Mouse (Mus musculus) gonadal fat pad, adult 2 months (tissue): Measurements from ENCODE around the gene Sh3rf3. TPM values are rescaled to one million over a fixed set of nuclear protein-coding genes. Genes with fewer than 3 reads are reported as not detected.
"Not testable (repeated sequence)": the region's sequence is repeated elsewhere in the genome, so short reads cannot be mapped to it uniquely, and the experiment has no call there.

Experiments
- DNase-seq: peaks from one replicate; pipeline ENCODE4 v3.0.0-alpha.2; 2012; ENCODE audit warnings: low read depth
- polyA plus RNA-seq: library from polyadenylated mRNA; depleted of rRNA; stranded (reverse); fragments of >200 nt; gene quantifications from 2 replicates; pipeline ENCODE4 v1.2.3, GENCODE M21; 2012

Gene Sh3rf3
- polyA plus RNA-seq, 1 experiment, result 1.8 TPM

DNA sequence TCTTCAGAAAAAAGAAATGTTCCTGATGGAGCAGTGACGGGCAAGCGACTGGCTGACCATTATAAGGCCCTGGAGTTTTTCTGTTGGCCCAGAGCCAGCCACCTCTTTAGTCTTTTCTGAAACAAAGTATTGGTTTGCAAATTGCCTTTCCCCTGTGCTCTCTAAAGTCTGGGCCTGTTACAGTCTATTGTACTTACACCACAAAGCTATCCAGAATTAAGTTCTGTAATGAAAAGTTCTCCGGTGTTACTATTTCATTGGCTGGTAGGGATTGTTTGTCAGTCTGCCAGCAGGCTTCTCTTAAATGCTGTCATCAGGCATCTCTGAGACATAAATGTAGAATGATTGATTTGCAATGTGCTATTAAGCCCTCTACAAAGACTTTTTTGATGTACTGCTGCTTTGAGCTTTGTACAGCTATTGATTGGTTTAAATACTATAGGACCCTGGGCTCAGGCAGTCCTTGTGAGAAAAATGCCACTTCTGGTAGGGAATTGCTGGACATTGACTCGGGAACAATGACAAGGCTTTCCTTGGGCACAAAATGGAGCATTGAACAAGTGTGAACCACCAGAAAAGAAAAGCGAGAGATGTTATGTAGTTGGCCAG, 169.5 kb downstream of the Sh3rf3 start:
- DNase-seq, result no peak

GRCm38 (mm10) chr10:58991611-58992010, 178.5 kb downstream of the Sh3rf3 start:
- no peak for DNase-seq

DNA sequence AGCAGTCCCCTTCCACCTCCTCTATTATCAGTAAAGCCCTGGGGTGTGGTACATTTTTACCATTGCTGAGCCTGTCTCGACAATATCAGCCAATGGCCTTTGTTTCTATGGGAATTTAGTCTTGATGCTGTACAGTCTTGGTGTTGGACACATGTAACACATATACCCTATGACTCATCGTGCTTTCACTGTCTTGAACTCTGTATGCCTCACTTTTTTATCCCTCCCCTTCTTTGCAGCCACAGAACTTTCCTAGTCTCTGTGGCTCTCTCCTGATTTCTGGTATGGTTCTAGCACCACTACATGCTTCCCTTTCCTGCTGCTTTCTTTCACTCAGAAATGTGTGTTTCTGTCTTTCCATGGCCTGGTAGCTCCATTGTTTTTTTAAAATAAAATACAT, 181.6 kb downstream of the Sh3rf3 start:
- no peak for DNase-seq

DNA sequence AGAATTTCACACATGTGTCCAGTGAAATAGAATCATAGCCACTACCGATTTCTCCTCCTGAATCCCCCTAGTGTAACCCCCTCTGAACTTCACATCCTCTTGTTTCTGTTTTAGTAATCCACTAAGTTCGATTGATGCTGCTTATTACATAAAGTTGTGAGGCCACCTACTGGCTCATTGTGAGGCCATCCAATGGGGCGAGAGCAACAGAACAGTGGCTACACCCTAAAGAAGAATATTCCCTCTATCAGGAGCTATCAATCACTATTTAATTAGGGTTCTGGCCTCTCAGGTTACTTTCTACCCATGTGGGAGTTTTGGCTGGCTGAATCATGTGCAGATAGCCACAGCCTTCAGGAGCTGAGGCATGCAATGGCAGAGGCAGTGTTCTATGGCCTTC, 182.0 kb downstream of the Sh3rf3 start:
- no peak for DNase-seq

DNA sequence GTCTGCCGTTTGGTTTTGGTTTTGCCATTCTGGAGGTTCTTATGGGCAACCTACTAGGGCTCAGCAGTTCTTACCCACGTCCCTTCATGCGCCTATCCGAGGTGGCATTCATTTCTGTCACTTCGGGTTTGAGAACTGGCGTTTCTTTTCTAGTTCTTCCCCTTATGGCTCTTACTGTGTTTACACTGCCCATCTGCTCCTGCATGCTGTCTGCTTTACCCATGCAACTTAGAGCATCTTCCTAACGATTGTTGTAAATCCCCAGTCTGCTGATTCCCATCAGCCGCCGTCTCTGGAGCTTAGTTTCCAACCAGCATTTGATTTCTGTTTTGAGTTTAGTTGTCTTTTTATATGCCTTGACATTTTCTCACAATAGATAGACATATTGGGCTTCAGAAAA, 189.2 kb downstream of the Sh3rf3 start:
- no peak for DNase-seq

GRCm38 (mm10) chr10:59011415-59011814, 198.3 kb downstream of the Sh3rf3 start:
- DNase-seq, result no peak

- no peak for DNase-seq
These were observed 200.5 kb downstream of the Sh3rf3 start for GRCm38 (mm10) chr10:59013618-59014017.

DNA sequence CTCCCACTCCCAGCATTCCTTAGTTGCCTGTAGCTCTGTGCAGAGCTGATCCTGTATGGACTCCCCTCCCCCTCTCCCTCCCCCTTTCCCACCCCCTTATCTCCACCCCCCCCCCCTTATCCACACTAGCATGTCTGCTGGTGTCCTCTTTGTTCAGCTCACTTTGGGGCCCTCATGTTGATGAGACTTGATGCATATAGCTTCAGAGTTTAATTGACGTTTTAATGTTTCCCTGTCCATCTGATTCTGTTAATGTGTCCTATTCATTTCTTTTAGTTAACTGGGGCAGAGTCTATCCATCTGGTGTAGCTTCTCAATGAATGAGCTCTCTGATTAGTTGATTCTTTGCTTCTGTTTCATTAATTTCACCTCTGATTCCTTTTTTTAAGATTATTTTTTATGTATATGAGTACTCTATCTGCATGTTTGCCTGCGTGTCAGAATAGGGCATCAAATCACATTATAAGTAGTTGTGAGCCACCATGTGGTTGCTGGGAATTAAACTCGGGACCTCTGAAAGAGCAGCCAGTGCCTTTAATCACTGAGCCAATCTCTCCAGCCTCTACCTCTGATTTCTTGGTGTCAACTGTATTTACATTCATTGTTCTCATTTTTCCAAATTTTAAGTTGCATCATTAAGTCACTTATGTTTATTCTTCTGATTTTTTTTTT, 206.3 kb downstream of the Sh3rf3 start:
- DNase-seq, result no peak

- no peak for DNase-seq
These were observed 237.3 kb downstream of the Sh3rf3 start for GRCm38 (mm10) chr10:59050434-59050833.

- DNase-seq, result no peak
These were observed 243.1 kb downstream of the Sh3rf3 start for GRCm38 (mm10) chr10:59056294-59056693.

DNA sequence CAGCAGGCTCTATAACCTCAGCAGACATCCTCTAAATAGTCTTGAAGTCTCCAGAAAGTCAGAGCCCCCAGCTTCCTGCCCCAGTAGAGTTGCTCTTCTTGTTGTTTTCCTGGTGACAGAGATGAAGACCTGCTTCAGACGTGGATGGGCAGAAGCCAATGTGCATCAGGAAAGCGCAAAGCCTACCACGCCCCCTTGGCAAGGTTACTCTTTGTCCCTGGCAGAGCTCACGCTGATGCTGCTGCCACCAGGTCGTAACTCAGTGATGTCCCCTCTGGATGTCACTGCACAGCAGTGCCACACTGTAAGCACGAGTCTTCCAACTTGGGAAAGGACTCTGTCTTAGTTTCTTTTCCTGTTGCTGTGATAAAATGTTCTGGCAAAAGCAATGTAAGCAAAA, 253.6 kb downstream of the Sh3rf3 start:
- DNase-seq, result no peak

GRCm38 (mm10) chr10:59072827-59073226, 259.7 kb downstream of the Sh3rf3 start:
- no peak for DNase-seq

DNA sequence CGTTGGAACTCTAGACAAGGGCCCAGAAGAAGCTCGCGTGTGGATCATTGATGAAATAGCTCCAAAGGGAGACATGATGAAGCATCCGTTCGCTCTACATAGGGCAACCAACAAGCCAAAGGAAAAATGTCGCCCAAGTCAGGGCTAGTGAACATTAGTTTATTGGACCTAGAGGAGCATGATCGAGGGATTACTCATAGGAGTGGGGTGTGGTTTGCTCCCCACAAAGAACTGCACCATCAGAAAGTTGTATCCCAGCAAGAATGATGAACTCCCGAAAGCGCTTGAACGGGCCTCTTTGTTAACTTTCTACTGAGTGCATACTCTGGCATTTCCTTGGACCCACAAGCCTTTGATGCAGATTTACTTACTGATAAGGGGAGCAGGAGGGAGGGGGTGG, 263.5 kb downstream of the Sh3rf3 start:
- no peak for DNase-seq

GRCm38 (mm10) chr10:59077909-59078308, 264.8 kb downstream of the Sh3rf3 start:
- DNase-seq, result no peak

GRCm38 (mm10) chr10:59085604-59086003, 272.4 kb downstream of the Sh3rf3 start:
- no peak for DNase-seq

DNA sequence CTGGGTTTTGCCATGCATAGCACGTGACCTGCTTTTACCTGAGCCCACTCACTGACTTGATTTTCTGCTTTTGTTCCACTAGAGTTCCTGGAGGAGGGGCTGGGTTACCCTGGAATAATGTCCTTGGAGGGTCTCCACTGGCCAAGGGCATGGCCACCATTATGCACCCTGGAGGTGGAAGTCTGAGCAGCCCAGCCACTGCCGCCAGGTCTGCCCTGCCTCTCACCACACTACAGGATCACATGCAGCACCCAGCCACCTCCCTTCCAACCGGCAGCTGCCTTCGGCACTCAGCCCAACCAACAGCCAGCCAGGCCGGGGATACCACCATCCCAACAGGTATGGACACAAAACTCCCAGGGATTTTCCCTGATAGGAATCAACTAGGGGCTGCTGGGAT, 273.4 kb downstream of the Sh3rf3 start:
- DNase-seq, result no peak

DNA sequence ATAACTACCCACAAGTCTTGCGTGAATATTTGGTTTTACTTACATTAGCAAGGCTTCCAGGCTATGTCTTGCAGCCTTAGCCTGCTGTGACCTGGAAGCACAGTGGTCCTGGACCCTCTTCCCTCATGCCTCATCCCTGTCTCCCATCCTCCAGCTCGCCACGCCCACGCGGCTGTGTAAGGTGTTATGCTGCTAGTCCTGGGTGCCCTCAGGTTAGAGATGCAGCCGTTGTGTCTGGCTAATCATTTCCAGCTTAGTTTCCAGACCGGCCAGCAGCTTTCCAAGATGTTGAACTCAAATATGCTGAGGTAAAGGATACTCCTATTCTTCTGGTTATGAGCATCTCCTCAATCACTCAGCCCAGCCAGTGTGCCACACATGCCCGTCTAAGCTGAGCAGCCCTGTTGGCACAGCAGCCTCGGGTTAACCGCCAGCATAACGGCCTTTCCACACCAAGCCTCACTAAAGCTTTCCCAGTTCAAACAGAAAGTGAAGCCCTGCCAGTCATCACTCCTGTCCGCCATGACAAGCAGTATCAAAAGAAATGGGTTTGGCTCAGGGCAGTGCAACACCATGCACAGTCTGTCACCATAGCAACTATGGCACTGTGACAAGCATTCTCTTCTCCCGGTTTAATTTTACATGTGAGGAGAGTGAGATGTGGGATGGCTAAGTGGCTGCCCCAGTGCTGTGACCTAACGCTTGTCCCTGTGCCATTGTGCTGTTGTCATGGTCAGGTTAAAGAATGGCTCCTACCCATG, 276.9 kb downstream of the Sh3rf3 start:
- DNase-seq, result no peak

DNA sequence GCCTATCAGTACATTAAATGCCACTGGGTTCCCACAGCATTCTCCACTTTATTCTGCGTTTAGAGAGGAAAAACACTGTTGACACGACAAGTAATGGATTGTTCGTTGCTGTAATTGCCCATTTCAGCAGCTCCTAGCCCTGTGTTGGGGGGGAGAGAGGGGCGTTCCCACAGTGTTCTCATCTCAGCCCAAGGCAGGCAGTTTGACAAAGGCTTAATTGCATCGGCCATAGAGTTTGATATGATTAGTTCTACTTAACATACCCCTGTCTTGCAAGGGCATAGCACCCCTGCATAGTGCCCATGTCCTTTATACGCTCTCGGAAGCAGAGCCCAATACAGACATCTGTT, 277.4 kb downstream of the Sh3rf3 start:
- no peak for DNase-seq

GRCm38 (mm10) chr10:59091556-59091955, 278.4 kb downstream of the Sh3rf3 start:
- DNase-seq, result no peak

- DNase-seq, result no peak
These were observed 278.8 kb downstream of the Sh3rf3 start for GRCm38 (mm10) chr10:59091988-59092387.

GRCm38 (mm10) chr10:59103076-59103475, 289.9 kb downstream of the Sh3rf3 start:
- not testable (repeated sequence) for DNase-seq

- DNase-seq, result no peak
These were observed 291.5 kb downstream of the Sh3rf3 start for GRCm38 (mm10) chr10:59104683-59105082.

DNA sequence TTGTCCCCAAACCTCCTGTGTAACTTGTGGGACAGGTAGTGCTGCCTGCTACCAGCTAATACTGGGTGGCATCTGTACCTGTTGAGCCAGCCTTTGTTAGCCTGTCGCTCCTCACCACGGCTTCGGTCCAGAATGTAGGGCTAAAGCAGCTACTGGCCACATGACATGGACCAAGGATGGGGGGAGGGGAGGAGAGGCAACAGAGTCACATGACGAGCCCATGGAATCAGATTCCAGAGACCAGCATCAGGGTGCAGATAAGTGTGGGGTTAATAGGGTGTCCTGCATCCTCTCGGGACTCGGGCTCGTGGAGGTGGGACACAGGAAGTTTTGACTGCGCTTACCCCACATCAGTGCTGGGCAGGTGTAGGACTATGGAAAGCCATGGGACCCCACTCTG, 292.7 kb downstream of the Sh3rf3 start:
- no peak for DNase-seq
